Comparison of ENCODE assay signal across 9 mouse cellular contexts in the genomic region with DNA sequence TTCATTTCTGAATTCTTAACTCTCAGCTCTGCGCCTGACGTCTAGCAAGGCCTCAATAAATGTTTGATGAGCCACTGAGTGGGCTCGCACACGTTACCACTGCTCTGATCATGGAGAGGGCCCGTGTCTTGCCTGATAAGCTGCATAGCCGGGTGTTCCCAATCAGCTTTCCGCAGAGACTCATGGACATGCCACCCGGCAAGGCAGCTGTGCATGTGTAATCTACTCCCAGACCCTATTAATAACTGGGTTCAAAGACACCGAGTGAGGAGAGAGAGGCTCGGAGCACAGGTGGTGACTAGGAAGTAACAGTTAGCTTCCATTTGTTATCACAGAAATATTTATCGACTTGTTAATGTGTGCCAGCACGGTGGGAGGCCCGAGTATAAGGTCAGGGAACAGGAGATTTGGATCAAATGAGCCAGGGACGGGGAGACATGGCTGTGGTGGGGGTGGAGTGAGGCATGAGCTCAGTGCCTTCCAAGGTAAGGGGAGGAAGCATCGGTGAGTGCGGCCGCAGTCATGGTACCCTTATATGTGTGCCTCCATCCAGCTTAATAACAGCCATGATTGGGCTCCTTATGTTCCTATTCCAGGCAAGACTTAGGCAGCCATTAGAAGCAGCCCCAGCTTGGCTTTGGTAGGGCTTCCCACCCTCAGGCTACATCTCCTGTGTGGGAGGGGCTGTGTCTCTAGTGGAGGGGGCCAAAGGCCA. TPM values are rescaled to one million over a fixed set of nuclear protein-coding genes. Genes with fewer than 3 reads are reported as not detected.
DNase-seq lines count a peak whose midpoint lies in the region; ATAC-seq and TF ChIP-seq lines count a peak whose summit lies in the region.
"Had no signal": no experiment of that assay in that cellular context is flagged by ENCODE, and none has a peak within 500 bp of the region (broad histone marks: within the 10 kb centered on the region; RNA-seq: fewer than 3 reads in every experiment).

No protein-coding gene starts in this region.

- peak overlapping the region; percentile 94 for H3K4me3 ChIP-seq in megakaryocyte, embryonic 14.5 days (replicated peaks)
- no peak overlapping the region for H3K4me3 ChIP-seq in liver, adult 2 months (ENCODE audit: insufficient read depth, low read depth, low read length)
- H3K4me3 ChIP-seq in stomach, embryonic 15.5 days (replicated peaks): no peak overlapping the region
- H3K4me3 ChIP-seq in forebrain, embryonic 11.5 days (ENCODE audit: low read depth, low read length): no peak overlapping the region
- H3K4me3 ChIP-seq in gastrocnemius, adult 2 months: no peak overlapping the region

- H3K9me3 ChIP-seq in megakaryocyte, embryonic 14.5 days: no peaks in the 10 kb centered on the region
- H3K9me3 ChIP-seq in stomach, embryonic 15.5 days: no peaks in the 10 kb centered on the region
- H3K9me3 ChIP-seq in forebrain, embryonic 11.5 days (ENCODE audit: control insufficient read depth, low read length): no peaks in the 10 kb centered on the region

- no peak for TF ChIP-seq POLR2A in liver, adult 2 months (IDR thresholded peaks at IDR 0.05; ENCODE audit: extremely low read depth, insufficient read depth, low read length)

- H3K27ac ChIP-seq in liver, adult 2 months (replicated peaks; ENCODE audit: insufficient read depth, low read depth, low read length): no peak overlapping the region
- H3K27ac ChIP-seq in stomach, embryonic 15.5 days: peak overlapping the region; percentile 78
- H3K27ac ChIP-seq in forebrain, embryonic 11.5 days (ENCODE audit: low read depth, low read length): no peak overlapping the region
- no peak overlapping the region for H3K27ac ChIP-seq in gastrocnemius, adult 2 months

- TF ChIP-seq CTCF in liver, adult 2 months (IDR thresholded peaks at IDR 0.05; ENCODE audit: low read depth, low read length): no peak
- TF ChIP-seq CTCF in gastrocnemius, adult 2 months (IDR thresholded peaks at IDR 0.05): no peak

- ATAC-seq in megakaryocyte, adult 5-6 weeks (ENCODE audit: poor library complexity, severe bottlenecking): no peak
- peak; percentile 77 for ATAC-seq in stomach, embryonic 15.5 days (ENCODE audit: insufficient read depth, low FRiP score, low read depth)
- no peak for ATAC-seq in forebrain, embryonic 11.5 days (replicated peaks; ENCODE audit: low FRiP score)

- WGBS in liver, adult 2 months: 43% methylated on average over 17 of the region's 17 CpGs
- 38% methylated on average over 17 of the region's 17 CpGs for WGBS in stomach, embryonic 15.5 days
- WGBS in forebrain, embryonic 11.5 days: 85% methylated on average over 17 of the region's 17 CpGs

- peak overlapping the region; percentile 29 for H3K4me2 ChIP-seq in stomach, embryonic 15.5 days
- H3K4me2 ChIP-seq in forebrain, embryonic 11.5 days (ENCODE audit: low read depth, low read length, severe bottlenecking): no peak overlapping the region

- DNase-seq in embryo, embryonic 10 days (ENCODE audit: low spot score): peak; percentile 8
- no peak for DNase-seq in embryo, embryonic 9.5 days (ENCODE audit: extremely low spot score)
- DNase-seq in liver, adult 2 months (ENCODE audit: extremely low read depth, low read depth, low spot score): peak; percentile 33
- DNase-seq in forebrain, embryonic 11.5 days (ENCODE audit: low spot score): no peak
- DNase-seq in gastrocnemius, adult 2 months: no peak
- DNase-seq: cerebellum, adult 11 months had no signal

- H3K27me3 ChIP-seq in megakaryocyte, embryonic 14.5 days (replicated peaks): no peaks in the 10 kb centered on the region
- no peaks in the 10 kb centered on the region for H3K27me3 ChIP-seq in liver, adult 2 months (ENCODE audit: control insufficient read depth, insufficient read depth, low read length)
- H3K27me3 ChIP-seq in stomach, embryonic 15.5 days (replicated peaks): no peaks in the 10 kb centered on the region
- H3K27me3 ChIP-seq in forebrain, embryonic 11.5 days (ENCODE audit: control insufficient read depth, insufficient read depth, low read length): no peaks in the 10 kb centered on the region

- peaks cover 69% of the 10 kb centered on the region for H3K36me3 ChIP-seq in megakaryocyte, embryonic 14.5 days (replicated peaks; ENCODE audit: low read length)
- H3K36me3 ChIP-seq in liver, adult 2 months (ENCODE audit: control insufficient read depth, insufficient read depth, low read length): no peaks in the 10 kb centered on the region
- H3K36me3 ChIP-seq in stomach, embryonic 15.5 days: no peaks in the 10 kb centered on the region
- H3K36me3 ChIP-seq in forebrain, embryonic 11.5 days (ENCODE audit: control insufficient read depth, insufficient read depth, low read length): no peaks in the 10 kb centered on the region

- intact Hi-C loops in gastrocnemius, adult 2 months (cut with DNase I): no loop called here

- H3K79me2 ChIP-seq in liver, adult 2 months (ENCODE audit: control insufficient read depth, insufficient read depth, low read length): no peaks in the 10 kb centered on the region

- H3K9ac ChIP-seq in liver, adult 2 months (ENCODE audit: low read depth, low read length): no peak overlapping the region
- H3K9ac ChIP-seq in stomach, embryonic 15.5 days: no peak overlapping the region
- H3K9ac ChIP-seq in forebrain, embryonic 11.5 days (ENCODE audit: low read length): no peak overlapping the region

- H3K4me1 ChIP-seq in megakaryocyte, embryonic 14.5 days: peaks cover 82% of the 10 kb centered on the region
- peaks cover 9% of the 10 kb centered on the region; the same call in 1 of the 2 replicates for H3K4me1 ChIP-seq in liver, adult 2 months (ENCODE audit: control insufficient read depth, insufficient read depth, low read length)
- H3K4me1 ChIP-seq in stomach, embryonic 15.5 days: peaks cover 29% of the 10 kb centered on the region
- no peaks in the 10 kb centered on the region for H3K4me1 ChIP-seq in forebrain, embryonic 11.5 days (replicated peaks; ENCODE audit: control insufficient read depth, insufficient read depth, low read length)

RNA-seq across cellular contexts. Expression of gene Hipk2, which starts 45.3 kb away (rescaled TPM):
- 102 and 296 TPM in 2 replicates for polyA plus RNA-seq in megakaryocyte, embryonic 14.5 days (2012; ENCODE audit: insufficient read depth, low replicate concordance)
- 54.5 and 60.9 TPM in 2 replicates for total RNA-seq in megakaryocyte, adult 5-6 weeks (2015)
- total RNA-seq in megakaryocyte, adult 5-6 weeks (2017): 9.5 and 21.8 TPM in 2 replicates
- total RNA-seq in liver, adult 2 months (2014; rRNA removed): 8.5 and 10.4 TPM in 2 replicates
- 22.2 and 23.5 TPM in 2 replicates for polyA plus RNA-seq in liver, adult 2 months (2012; rRNA removed)
- polyA plus RNA-seq in stomach, embryonic 15.5 days (2015; fragmentation: Nextera tagmentation; extraction: Ambion mirVana): 23.8 and 25.6 TPM in 2 replicates
- 31.0 and 33.5 TPM in 2 replicates for polyA plus RNA-seq in forebrain, embryonic 11.5 days (2014; fragmentation: Nextera tagmentation; extraction: Ambion mirVana)
- 100 to 1,000 TPM in 1 of 2 experiments, 10 to 100 TPM in 1; 56.2 to 120 TPM for total RNA-seq in gastrocnemius, adult 2 months (2021)

RNA-seq across cellular contexts. Expression of gene Tbxas1, which starts 46.0 kb away (rescaled TPM):
- polyA plus RNA-seq in megakaryocyte, embryonic 14.5 days (2012; ENCODE audit: insufficient read depth, low replicate concordance): 165 and 265 TPM in 2 replicates
- total RNA-seq in megakaryocyte, adult 5-6 weeks (2015): 22.3 and 25.1 TPM in 2 replicates
- total RNA-seq in megakaryocyte, adult 5-6 weeks (2017): 33.0 and 43.3 TPM in 2 replicates
- total RNA-seq in liver, adult 2 months (2014; rRNA removed): 3.5 and 4.9 TPM in 2 replicates
- polyA plus RNA-seq in liver, adult 2 months (2012; rRNA removed): 0.61 and 1.1 TPM in 2 replicates
- polyA plus RNA-seq in stomach, embryonic 15.5 days (2015; fragmentation: Nextera tagmentation; extraction: Ambion mirVana): 3.4 and 3.5 TPM in 2 replicates
- 1.4 and 1.5 TPM in 2 replicates for polyA plus RNA-seq in forebrain, embryonic 11.5 days (2014; fragmentation: Nextera tagmentation; extraction: Ambion mirVana)
- total RNA-seq in gastrocnemius, adult 2 months (2021): under 1 TPM; 0.64 to 0.79 TPM

Comparison
In these comparisons a context has a peak if more than half of its experiments do, and no peak if none do; other contexts are left out.
1. DNase-seq: peak in embryo, embryonic 10 days (single experiment) and liver, adult 2 months (single experiment); none in embryo, embryonic 9.5 days (single experiment), forebrain, embryonic 11.5 days (single experiment) and gastrocnemius, adult 2 months (single experiment).
2. RNA of gene Tbxas1, which starts 46.0 kb away (polyA plus RNA-seq): 165 to 265 TPM in megakaryocyte, embryonic 14.5 days; 3.4 to 3.5 TPM in stomach, embryonic 15.5 days, 1.4 to 1.5 TPM in forebrain, embryonic 11.5 days and 0.61 to 1.1 TPM in liver, adult 2 months; every median in the first group is over 10 times any median in the second.